Mouse (Mus musculus) layer of hippocampus, adult 11-12 months (tissue): ENCODE measurements around the gene Espl1.
A peak's percentile ranks its signal among the peaks of the same experiment; 100 is the strongest.
"Not testable (repeated sequence)": the region's sequence is repeated elsewhere in the genome, so short reads cannot be mapped to it uniquely, and the experiment has no call there.

Source experiments
- DNase-seq: peaks from one replicate; pipeline ENCODE4 v3.0.0; 2022; ENCODE audit warnings: low spot score

Gene Espl1

DNA sequence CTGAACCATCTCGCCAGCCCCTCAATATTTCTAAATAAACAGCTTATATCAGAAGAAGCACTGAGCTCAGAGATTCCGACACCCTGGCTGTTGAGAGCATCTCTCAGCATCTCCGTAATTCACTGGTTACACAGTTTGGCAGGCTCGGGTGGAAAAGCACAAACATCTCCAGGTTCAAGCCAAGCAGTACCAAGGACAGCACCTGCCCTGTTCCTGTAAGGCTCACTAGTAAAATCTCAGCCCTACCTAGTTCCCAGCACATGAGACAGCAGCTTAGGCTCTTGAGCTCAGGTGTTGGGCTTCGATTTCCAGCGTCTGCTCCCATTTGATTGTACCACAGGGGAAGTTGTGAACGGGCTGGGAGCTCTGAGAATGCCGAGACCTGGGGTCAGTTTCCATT lies 39.2 kb downstream of the Espl1 start:
- DNase-seq = no peak

DNA sequence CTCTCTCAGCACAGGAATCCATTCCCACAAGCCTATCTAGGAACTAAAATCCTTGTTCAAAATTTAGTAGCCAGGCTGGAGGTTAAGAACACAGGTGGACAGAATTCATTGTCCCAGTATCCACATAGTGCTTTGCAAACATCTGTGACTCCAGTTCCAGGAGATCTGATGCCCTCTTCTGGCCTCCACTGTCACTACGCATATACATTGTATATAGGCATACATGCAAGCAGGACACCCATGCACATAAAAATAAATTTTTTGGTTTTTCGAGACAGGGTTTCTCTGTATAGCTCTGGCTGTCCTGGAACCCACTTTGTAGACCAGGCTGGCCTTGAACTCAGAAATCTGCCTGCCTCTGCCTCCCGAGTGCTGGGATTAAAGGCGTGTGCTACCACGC lies 39.9 kb downstream of the Espl1 start:
- DNase-seq = not testable (repeated sequence)

DNA sequence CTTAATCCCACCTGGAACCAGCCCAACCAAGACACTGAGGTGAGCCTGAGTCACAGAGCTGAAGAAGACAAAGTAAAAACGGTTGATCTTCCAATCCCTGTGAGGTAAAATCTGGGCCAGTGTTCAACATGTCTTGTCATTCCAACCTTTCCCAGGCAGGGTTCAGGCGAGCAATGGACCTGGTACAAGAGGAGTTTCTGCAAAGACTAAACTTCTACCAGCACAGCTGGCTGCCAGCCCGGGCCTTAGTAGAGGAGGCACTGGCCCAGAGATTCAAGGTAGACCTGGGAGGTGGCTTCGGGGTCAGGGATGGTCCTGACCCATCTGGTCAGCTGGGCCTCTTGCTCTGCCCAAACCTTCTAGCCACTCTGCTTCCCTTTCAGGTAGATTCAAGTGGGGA lies 40.9 kb downstream of the Espl1 start:
- DNase-seq = no peak

DNA sequence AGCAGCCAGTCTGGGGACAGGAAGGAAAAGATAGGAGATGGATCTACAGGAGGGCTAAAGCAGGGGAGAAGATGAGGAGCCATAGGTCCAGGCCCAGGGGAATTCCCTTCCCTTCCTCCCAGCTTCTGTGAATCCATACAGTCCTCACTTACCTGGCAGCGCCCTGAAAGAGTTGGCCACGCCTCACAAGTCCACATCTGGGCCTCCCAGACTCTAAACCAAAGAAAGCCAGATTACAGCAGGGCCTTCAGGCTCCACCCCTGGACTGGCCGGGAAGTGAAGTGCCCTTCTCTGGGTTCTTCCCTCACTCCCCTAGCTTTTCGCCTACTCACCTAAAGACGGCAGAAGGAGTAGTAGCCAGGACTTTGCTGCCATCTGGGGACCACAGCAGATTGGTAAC lies 43.5 kb downstream of the Espl1 start:
- DNase-seq = no peak

DNA sequence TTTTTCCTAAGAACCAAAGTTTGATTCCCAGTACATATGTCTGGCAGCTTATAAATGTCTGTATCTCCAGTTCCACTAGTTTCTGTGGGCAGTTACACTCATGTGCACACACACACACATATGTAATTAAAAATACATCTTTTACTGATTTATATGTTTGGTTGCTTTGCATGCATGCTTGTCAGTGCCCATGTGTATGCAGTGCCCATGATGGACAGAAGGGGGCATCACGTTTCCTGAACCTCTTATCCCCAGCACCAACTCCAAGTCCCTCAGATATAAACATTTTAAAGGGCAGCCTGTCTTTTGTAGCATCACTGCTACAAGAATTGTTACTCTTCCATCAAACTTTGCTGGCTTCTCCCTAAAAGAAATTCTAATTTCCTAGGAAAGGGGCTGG lies 45.5 kb downstream of the Espl1 start:
- peak; percentile 56 for DNase-seq

DNA sequence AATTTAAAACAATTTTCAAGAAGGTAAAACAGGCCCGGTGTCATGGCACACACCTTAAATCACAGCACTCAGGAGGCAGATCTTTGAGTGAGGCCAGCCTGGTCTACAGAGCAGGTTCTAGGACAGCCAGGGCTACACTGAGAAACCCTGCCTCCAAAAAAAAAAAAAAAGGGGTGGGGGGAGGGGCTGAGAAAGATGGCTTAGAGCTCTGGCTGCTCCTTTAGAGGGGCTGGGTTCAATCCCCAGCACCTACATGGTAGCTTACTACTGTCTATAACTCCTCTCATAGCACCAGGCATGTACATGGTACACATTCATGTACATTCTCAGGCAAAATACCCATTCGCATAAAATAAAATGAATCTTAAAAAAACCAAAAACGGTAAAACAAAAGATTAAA lies 48.4 kb downstream of the Espl1 start:
- DNase-seq = no peak

DNA sequence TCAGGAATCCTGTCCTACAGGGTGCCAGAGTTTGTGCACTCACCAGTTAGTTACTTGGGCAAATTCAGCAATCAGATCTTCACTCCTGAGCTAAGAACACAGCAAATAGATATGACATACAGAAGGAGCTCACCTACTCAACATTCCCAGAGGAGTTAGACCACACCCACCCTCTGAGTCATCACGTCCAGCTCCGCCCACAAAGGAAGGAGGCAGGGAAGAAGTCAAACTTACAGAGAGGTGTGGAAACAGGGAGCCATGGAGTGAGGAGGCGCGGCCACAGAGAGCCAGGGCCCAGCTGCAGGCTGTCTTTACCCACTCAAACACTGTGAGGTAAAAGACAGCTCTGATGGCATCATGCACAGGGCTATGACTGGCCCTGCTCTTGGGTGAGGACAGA lies 50.4 kb downstream of the Espl1 start:
- DNase-seq = no peak

DNA sequence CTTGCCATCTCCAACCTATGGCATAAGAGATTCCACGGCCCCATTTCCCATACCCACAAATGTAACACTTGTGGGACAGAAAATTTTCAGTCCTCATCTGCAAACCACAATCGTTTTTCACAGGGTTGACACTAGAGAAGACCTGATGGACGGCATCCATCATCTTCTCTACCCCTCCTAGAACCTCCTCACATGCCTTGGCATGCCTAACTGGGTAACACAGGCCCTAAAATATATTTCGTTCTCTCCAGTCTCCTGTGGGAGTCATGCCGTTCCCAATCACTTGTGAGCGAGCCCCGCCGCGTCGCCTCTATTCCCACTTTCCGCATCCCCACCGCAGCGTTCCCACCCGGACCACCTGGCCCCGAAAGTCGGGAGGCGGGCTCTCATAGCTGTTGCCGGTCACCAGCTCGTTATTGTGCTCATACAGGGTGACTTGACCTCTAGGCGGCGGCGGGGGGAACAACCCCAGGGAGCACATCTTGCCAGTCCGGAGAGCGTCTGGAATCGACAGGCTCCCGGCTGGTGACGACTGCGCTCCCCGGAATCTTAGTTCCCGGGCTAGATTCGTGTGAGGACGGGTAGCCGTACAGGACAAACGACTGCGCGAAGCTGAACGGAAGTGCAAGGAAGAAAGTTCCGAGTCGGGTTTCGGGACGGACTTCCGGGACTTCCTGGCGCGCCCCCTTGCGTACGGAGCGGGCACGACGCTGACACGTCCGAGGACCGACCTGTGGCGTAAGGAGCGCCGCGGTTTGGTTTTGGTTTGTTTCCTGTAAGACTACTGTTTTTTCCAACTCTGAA lies 54.3 kb downstream of the Espl1 start, which contains the start of gene Aaas:
Aaas (minus strand) TSS at position 634 of the 804 bp plus-strand sequence.
- DNase-seq = peak; percentile 94

DNA sequence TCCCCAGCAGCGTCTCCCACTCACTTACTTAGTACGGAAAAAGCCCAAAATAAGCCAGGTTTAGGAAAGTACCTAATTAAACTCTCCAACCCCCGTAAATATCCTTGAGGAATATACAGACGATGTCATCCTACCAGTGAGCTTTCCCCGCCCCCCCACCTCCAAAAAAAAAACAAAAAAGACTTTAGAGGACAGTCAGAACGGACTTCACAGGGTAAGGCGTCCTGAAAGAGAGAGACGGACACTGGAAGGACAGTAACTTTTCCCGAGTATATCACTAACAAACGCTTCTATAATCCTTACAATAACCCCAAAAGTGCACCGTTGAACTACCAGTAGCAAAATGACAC lies 54.9 kb downstream of the Espl1 start:
- DNase-seq = no peak

DNA sequence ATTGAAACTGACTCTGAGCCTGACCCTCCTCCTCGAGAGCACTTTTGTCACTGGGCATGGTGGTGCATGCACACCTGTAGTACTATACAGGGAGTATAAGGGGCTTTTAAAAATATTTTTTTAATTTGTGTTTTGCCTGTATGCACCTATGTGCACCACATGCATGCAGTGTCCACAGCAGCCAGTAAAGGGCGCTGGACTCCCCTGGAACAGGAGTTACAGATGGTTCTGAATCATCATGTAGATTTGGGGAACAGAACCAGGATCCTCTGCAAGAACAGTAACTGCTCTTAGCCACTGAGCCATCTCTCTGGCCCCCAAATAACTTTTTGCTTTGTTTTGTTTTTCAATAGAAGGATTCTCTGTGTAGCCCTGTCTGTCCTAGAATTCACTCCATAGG lies 56.1 kb downstream of the Espl1 start:
- no peak for DNase-seq

DNA sequence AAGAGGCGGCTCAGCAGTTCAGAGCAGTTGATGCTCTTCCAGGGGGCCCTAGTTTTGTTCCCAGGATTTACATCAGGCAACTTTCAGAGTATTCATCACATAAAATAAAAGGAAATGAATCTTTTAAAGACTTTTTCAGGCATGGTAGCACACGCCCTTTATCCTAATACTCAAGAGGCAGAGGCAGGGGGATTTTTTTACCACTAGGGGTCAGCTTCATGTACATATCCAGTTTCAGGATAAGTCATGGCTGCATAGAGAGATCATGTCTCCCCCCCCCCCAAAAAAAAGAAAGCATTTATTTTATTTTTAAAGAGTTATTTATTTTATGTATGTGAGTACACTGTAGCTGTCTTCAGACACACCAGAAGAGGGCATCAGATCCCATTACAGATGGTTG lies 57.9 kb downstream of the Espl1 start:
- no peak for DNase-seq

DNA sequence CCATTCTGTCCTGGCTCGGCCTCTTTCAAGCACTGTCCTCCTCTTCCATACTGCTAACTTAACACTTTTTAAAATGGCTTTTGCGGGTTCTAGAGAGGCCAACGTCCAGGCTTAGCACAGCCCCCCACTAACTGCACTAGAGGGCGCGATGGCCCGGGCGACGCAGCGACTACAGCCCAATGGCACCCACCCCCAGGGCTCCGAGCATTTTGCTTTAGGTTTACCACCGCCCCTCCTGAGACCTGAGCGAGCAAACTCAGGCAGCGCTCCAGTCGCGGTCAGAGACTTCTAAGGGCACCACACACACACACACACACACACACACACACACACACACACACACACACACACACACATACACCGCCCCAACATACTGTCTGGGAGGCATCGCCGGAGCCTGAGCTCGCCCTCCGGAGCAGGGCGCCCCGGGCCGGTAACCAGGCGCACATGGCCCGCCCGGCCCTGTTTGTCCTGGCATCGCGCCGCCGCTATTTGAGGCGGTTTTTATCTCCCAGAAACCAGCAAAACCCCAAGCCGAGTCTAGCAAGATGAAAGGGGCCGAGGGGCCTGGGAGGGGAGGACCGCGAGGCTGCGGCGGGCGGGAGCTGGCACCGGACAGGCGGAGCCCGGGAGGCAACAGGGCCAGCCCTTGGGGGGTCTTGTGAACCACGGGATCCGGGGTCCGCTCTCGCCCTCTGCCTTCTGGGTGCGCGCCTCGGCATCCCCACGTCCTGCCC lies 59.2 kb downstream of the Espl1 start:
- peak; percentile 44 for DNase-seq

DNA sequence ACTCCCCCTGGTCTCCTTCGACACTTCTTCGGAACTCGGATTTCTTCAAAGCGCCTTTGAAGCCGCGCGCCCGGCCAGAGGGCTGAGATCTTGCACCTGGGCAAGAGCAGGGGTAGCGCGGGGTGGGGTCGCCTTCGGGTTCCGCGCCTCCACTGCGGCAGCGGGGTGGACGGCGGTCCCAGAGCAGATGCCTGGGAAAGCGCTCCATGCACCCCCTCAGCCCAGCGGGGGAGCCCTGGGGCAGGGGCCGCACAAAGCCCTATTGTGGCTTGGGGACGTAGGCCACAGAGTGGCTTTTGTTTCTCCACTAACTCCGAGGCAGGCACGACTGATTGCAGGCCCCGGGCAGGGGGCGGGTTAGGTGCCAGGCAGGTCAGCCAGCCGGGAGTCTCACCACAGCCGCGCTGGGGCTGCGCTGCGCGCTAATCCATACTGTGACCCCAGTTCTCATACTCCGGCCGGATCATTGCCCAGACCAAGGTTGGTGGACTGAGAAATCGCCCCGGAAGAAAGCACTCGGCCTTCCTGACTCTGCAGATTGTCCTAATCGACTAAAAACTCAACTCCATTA lies 59.9 kb downstream of the Espl1 start:
- peak; percentile 68 for DNase-seq

DNA sequence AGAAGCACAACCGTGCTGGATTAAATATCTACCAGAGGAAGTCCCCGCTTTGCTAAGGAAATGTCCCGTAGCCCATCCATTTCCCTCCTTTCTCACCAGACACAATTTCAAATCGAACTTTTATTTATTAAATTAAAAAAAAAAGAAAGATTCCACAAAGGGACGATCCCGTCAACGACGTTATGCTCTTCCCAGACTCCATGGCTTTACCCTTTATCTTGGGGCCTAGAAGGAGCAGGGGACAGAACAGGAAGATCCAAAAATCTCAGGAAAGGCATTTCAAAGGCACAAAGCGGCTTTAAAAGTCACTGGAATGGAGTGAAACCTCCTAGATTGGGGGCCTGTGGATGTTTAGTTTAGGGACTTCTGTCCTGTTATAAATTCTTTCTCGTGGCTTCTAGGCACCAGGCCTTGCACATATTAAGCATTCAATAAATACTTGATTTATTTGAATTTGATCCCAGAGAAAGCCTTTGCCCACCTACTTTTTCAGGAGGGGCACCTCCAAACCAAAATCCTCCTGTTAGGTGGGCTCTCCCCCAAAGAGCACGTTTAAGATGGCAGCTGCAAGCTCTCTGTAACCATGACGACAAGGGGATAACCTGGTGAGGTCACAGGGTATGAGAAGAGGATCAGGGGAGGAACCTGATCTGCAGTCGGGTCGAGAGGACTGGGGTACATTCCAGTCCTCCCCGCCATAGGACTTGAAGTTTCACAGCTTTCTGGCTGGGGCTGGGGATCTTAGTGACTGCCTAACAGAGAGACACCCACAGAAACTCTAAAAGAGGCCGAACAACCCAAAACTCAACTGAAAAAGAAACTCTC lies 60.6 kb downstream of the Espl1 start:
- no peak for DNase-seq

DNA sequence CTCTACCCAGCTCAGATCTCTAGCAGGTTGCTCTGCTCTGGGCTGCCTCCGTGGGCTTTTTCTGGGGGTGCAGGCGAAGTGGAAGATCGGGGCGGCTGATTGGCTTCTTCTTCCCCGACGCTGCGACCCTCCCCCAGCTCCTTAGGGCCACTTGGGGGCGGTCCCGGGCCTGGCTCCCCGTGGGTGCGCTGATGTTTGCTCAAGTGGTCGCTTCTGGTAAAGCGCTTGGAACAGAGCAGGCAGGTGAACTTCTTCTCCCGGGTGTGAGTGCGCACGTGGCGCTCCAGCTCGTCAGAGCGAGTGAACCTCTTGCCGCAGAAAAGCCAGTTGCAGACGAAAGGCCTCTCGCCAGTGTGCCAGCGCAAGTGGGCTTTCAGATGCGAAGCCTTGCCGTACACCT lies 62.1 kb downstream of the Espl1 start:
- no peak for DNase-seq

DNA sequence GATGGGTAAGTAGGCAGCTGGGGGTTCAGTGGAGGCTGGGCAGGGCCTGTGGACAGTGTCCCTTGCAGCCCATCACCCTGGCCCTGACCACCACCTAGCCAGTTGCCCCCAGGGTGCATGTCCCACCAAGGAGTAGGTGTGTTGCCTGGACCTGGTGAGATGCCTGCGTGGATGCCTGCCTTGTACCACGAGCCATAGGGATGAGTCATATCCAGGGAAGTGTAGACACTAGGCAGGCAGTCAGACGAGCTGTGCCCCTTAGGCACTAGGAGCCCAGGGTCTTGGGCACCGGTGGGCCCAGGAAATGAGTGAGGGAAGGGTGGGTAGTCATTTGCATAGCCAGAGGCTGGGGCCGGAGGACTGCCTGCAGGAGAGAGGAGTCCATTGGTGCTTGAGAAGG lies 62.8 kb downstream of the Espl1 start:
- DNase-seq = no peak

DNA sequence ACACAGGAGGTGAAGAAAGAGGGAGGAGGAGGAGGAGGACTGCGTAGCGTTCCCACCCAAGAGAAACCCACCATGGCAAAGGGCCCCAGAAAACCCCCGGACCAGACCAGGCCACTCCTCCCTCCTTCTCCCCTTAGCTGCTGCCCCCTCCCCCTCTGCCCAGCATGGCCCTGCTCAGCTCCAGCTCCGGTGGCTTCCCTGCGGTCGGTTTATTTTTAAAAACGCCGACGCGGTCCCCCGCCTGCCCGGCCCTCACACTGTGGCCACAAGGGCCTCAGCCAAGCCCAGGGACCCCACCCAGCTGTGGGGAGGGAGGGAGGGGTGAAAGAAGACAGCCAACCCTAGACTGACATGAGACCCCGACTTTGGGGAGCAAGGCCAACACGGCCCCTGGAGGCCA lies 66.6 kb downstream of the Espl1 start:
- no peak for DNase-seq

DNA sequence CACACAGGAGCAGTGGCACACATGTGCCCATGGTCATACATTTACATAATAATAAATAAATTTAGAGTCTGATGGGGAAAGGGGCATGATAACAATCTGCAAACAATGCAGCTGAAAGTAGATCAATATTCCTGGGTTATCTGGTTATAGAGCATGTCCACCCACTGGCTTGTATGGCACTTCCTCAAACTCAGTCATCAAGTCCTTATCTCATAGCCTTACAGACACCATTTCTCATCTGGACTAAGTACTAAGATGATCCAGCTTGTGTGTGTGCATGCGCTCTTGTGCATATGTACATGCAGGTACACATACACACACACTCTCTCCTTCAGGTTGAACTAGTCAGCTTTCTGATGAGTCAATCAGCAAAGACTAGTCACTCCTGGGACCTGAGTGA lies 68.6 kb downstream of the Espl1 start:
- no peak for DNase-seq

DNA sequence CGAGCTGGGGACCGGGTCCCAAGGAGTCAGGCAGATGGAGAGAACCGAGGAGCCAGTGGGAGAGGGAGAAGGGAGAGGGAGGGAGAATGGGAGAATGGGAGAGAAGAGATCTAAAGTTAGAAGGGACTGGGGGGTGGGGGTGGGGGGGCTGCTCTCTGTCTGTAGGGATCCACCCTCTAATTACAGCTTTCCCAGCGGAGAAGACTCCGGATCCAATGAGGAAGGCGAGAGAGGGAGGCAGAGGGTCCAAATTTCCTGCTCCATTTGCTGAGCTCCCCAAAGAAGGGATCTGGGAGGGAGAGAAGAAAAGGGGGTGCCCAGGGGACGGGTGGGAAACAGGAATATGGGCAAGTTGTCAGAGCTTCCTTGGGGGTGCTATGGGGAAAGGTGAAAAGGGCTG lies 70.2 kb downstream of the Espl1 start:
- no peak for DNase-seq

DNA sequence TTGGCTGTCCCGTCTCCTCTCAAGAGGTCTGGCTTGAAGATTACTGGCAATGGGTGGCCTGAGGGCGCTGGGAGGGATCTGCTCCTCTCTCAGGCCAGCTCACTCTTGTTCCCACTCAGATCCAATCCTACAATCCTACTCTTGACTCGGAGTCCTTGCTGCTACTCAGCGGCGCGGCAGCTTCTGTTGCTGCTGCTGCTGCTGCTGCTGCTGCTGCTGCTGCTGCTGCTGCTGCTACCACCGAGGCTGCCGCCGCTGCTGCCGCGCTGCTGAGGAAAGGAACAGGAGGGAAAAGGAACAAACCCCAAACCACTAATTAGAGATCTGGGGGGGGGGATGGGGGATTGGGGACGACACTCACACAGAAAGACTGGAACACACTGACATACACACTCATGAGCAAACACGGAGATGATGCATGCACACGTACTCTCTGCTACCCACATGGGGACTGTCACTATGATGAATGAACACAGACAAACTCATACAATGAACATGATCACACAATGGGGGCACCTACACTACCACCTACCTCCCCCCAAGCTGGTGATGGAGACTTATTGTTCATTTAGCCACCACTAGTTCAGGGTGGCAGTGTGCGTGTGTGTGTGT lies 70.8 kb downstream of the Espl1 start, which contains the start of gene Sp7:
Sp7 (minus strand) TSS at position 450 of the 612 bp plus-strand sequence.
- DNase-seq = no peak

DNA sequence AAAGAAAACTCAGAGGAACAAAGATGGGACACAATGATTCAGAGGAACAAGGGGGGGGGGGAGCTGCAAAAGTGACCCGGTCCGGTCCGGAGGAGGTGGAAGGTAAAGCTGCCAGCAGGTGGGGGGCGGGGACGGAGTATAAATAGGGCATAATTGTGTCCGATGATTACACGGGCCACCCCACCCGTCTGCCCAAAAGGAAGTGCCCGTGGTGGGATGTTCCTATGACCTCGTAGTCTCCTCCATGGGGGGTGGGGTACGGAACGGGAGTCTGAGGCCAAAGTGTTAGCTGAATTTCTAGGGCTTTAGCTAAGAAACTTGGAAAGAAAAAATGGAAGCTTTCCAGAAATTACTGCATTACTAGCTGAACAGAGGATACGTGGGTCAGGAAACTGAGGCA lies 73.9 kb downstream of the Espl1 start:
- no peak for DNase-seq

DNA sequence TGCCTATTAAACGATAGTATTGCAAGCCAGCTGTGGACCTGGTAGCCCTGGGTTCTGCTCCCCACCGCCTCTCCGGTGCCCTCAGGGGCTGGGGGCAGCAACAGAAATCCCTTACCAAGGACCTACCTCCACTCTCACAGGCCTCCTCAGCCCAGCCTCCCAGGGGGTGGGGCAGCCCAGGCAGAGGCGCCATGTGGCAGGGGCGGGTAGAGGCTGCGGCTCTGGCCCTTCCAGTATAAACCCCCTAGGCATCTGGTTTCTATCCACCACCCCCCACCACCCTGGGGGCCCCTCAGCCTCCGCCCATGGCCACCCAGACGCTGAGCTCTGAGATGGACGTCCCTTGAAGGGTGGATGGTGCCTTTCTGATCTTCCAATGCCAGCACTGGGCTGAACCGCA lies 74.7 kb downstream of the Espl1 start:
- DNase-seq = no peak
